Mouse (Mus musculus): ENCODE results near the gene Lig4.

- no peak for TF ChIP-seq GATA1 (IDR thresholded peaks at IDR 0.05; ENCODE audit: low read length)
- TF ChIP-seq TAL1 (IDR thresholded peaks at IDR 0.05; ENCODE audit: low read length) = no peak
Observed at GRCm38 (mm10) chr8:10004115-10004514, 26.6 kb upstream of the Lig4 start.

All from erythroblast, embryonic 14.5 days (primary cell).